In genomic region chr13:35968131-35968718, GRCm38 (mm10) we compare ENCODE assay signal across 9 mouse cellular contexts. TPM values are rescaled to one million over a fixed set of nuclear protein-coding genes. Genes with fewer than 3 reads are reported as not detected.
A peak's percentile ranks its signal among the peaks of the same experiment; 100 is the strongest.
DNase-seq lines count a peak whose midpoint lies in the region; ATAC-seq and TF ChIP-seq lines count a peak whose summit lies in the region.
"Had no signal": no experiment of that assay in that cellular context is flagged by ENCODE, and none has a peak within 500 bp of the region (broad histone marks: within the 10 kb centered on the region; RNA-seq: fewer than 3 reads in every experiment).

No protein-coding gene starts in this region.

- no peaks in the 10 kb centered on the region for H3K36me3 ChIP-seq in heart, postnatal 0 days (replicated peaks; ENCODE audit: control insufficient read depth, insufficient read depth, low read length)
- no peaks in the 10 kb centered on the region for H3K36me3 ChIP-seq in limb, embryonic 14.5 days (ENCODE audit: control insufficient read depth, insufficient read depth, low read length)

- TF ChIP-seq CTCF in gastrocnemius, adult 2 months (IDR thresholded peaks at IDR 0.05): no peak
- TF ChIP-seq CTCF in heart, postnatal 0 days (IDR thresholded peaks at IDR 0.05; ENCODE audit: low read depth): no peak

- intact Hi-C loops in gastrocnemius, adult 2 months (cut with DNase I): no loop called here

- no peaks in the 10 kb centered on the region for H3K9me3 ChIP-seq in heart, postnatal 0 days (replicated peaks; ENCODE audit: control insufficient read depth, low read length)
- H3K9me3 ChIP-seq in limb, embryonic 14.5 days (ENCODE audit: control insufficient read depth, low read length): no peaks in the 10 kb centered on the region

- H3K27me3 ChIP-seq in heart, postnatal 0 days (ENCODE audit: control insufficient read depth, insufficient read depth, low read length): peaks cover 11% of the 10 kb centered on the region
- H3K27me3 ChIP-seq in limb, embryonic 14.5 days (ENCODE audit: control insufficient read depth, insufficient read depth, low read length): 0 out of 2 replicates have a peak, but pooled peaks cover 11% of the 10 kb centered on the region
- H3K27me3 ChIP-seq: CH12.LX had no signal

- H3K4me3 ChIP-seq in gastrocnemius, adult 2 months: peak overlapping the region; percentile 80
- peak overlapping the region; percentile 69 for H3K4me3 ChIP-seq in heart, postnatal 0 days (ENCODE audit: low read depth, low read length)
- peak overlapping the region; percentile 57 for H3K4me3 ChIP-seq in limb, embryonic 14.5 days (replicated peaks; ENCODE audit: low read length)

- TF ChIP-seq POLR2A in limb, embryonic 14.5 days (IDR thresholded peaks at IDR 0.05; ENCODE audit: borderline replicate concordance, extremely low read depth, insufficient read depth, insufficient read length): no peak

- no peak for TF ChIP-seq EP300 in heart, postnatal 0 days (IDR thresholded peaks at IDR 0.05; ENCODE audit: low read depth)

- H3K27ac ChIP-seq in gastrocnemius, adult 2 months: no peak overlapping the region
- H3K27ac ChIP-seq in heart, postnatal 0 days (ENCODE audit: low read depth): no peak overlapping the region
- 0 out of 2 replicates have a peak overlapping the region, but pooled peaks have one; percentile 33 for H3K27ac ChIP-seq in limb, embryonic 14.5 days (replicated peaks; ENCODE audit: low read depth, low read length)

- H3K4me2 ChIP-seq in heart, postnatal 0 days (ENCODE audit: low read depth, low read length): peak overlapping the region; percentile 100
- peak overlapping the region; percentile 99 for H3K4me2 ChIP-seq in limb, embryonic 14.5 days (replicated peaks; ENCODE audit: low read depth, low read length, severe bottlenecking)

- peaks cover 10% of the 10 kb centered on the region for H3K4me1 ChIP-seq in heart, postnatal 0 days (ENCODE audit: control insufficient read depth, insufficient read depth)
- 0 out of 2 replicates have a peak, but pooled peaks cover 4% of the 10 kb centered on the region for H3K4me1 ChIP-seq in limb, embryonic 14.5 days (ENCODE audit: control insufficient read depth, insufficient read depth, low read length)

- H3K9ac ChIP-seq in heart, postnatal 0 days (replicated peaks; ENCODE audit: low read depth, low read length): peak overlapping the region; percentile 64
- H3K9ac ChIP-seq in limb, embryonic 14.5 days (ENCODE audit: low read depth, low read length, severe bottlenecking): peak overlapping the region; percentile 62

- under 1% methylated on average over 38 of the region's 38 CpGs for WGBS in heart, postnatal 0 days
- WGBS in limb, embryonic 14.5 days: under 1% methylated on average over 36 of the region's 38 CpGs

- peak; percentile 47 for DNase-seq in gastrocnemius, adult 2 months
- DNase-seq in gastrocnemius, adult 8-10 months (ENCODE audit: low spot score in 2 of 2): no peak
- DNase-seq in urinary bladder, postnatal 14 days (ENCODE audit: low spot score): peak; percentile 10
- DNase-seq in urinary bladder, postnatal 36 days (ENCODE audit: low spot score in 2 of 2): no peak
- DNase-seq in heart, postnatal 0 days (ENCODE audit: low spot score): peak; percentile 36
- peak; percentile 55 for DNase-seq in limb, embryonic 14.5 days (ENCODE audit: low spot score)
- DNase-seq in retina, postnatal 7 days (ENCODE audit: low read depth, low spot score): peak; percentile 8

- peak; percentile 57 for ATAC-seq in heart, postnatal 0 days (ENCODE audit: insufficient read depth, low read depth)
- peak; percentile 43; the same call in 1 of the 2 replicates for ATAC-seq in limb, embryonic 14.5 days (ENCODE audit: low FRiP score, low read depth)
- ATAC-seq in monocyte, adult 5-6 weeks (replicated peaks; ENCODE audit: insufficient number of reproducible peaks, low FRiP score, low TSS enrichment, poor library complexity, severe bottlenecking): no peak

RNA-seq across cellular contexts. Expression of gene Ppp1r3g, which starts 9.6 kb away (rescaled TPM):
- not detected for total RNA-seq in gastrocnemius, adult 2 months (2021)
- total RNA-seq in gastrocnemius, adult 8-10 months (2022): under 1 TPM in 1 of 4 experiments, not detected in 3; 0.10 TPM
- total RNA-seq in heart, postnatal 0 days (2014; rRNA removed; ENCODE audit: low replicate concordance): 2.7 and 11.8 TPM in 2 replicates
- 2.5 TPM in 2 replicates for polyA plus RNA-seq in heart, postnatal 0 days (2015; fragmentation: Nextera tagmentation; extraction: Ambion mirVana)
- 1.6 and 2.1 TPM in 2 replicates for polyA plus RNA-seq in limb, embryonic 14.5 days (2012; rRNA removed)
- 2.0 and 2.2 TPM in 2 replicates for polyA plus RNA-seq in limb, embryonic 14.5 days (2014; fragmentation: Nextera tagmentation; extraction: Ambion mirVana)
- not detected in 3 replicates for total RNA-seq in monocyte, adult 5-6 weeks (2017)
- total RNA-seq: CH12.LX had no signal

Comparison
In these comparisons a context has a peak if more than half of its experiments do, and no peak if none do; other contexts are left out.
1. DNase-seq: peak in gastrocnemius, adult 2 months (single experiment), urinary bladder, postnatal 14 days (single experiment), heart, postnatal 0 days (single experiment), limb, embryonic 14.5 days (single experiment) and retina, postnatal 7 days (single experiment); none in gastrocnemius, adult 8-10 months (0 of 2) and urinary bladder, postnatal 36 days (0 of 2).
2. Peak in every context shown above with its lines, with median percentiles within 50 percentile points of each other: H3K4me3 ChIP-seq.